Mouse (Mus musculus): ENCODE measurements at regions not wholly inside any gene's neighbourhood (a gene's known extent, or its start where the extent isn't known, plus 50 kb on each side); places are given as distances from the start of the nearest gene placed in this dataset.

- Histone ChIP-seq H3K36me3 (ENCODE audit: insufficient read depth, low read length) (no peaks in the 10 kb centered on the region), H3K9ac (replicated peaks; ENCODE audit: low read depth) (no peak overlapping the region), H3K4me3 (ENCODE audit: low read depth, low read length) (no peak overlapping the region), H3K4me1 (ENCODE audit: insufficient read depth, low read depth, low read length) (no peaks in the 10 kb centered on the region), H3K27me3 (replicated peaks; ENCODE audit: insufficient read depth, low read length) (no peaks in the 10 kb centered on the region), H3K4me2 (replicated peaks; ENCODE audit: low read depth, low read length) (no peak overlapping the region), H3K27ac (ENCODE audit: low read length) (no peak overlapping the region), H3K9me3 (ENCODE audit: low read length) (no peaks in the 10 kb centered on the region)
- TF ChIP-seq CTCF (IDR thresholded peaks at IDR 0.05): no peak
- no peak for TF ChIP-seq EP300 (IDR thresholded peaks at IDR 0.05)
- DNase-seq (ENCODE audit: low spot score) (peak; percentile 46), ATAC-seq (no peak)
- 17% methylated on average over 2 of the region's 2 CpGs for WGBS
These were observed 628.8 kb upstream of the Id2 start for GRCm38 (mm10) chr12:25725774-25726173.

DNA sequence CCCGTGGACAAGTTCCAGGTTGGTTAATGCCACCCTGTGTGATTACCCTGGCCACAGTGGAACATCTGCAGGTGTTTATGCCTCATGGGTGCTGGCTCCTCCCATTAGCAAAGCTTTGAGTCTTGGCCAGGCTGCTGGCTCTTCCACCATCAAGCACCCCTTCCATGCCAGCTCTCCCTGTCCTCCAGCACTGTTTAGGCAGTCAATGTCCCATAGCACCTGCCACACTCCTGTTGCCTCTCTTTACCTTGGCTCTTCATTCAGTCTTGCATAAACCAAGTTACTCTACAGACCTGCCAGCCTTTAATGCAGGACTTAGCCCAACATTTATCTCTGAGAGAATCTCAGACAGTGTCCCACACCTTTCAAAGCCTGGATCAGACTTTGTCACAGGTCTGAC lies 614.2 kb upstream of the Id2 start:
- no peak for DNase-seq (ENCODE audit: low spot score)
- no peaks in the 10 kb centered on the region for H3K27me3 ChIP-seq (replicated peaks; ENCODE audit: insufficient read depth, low read length)
- H3K4me1 ChIP-seq (ENCODE audit: insufficient read depth, low read depth, low read length): no peaks in the 10 kb centered on the region
- no peak overlapping the region for H3K4me2 ChIP-seq (replicated peaks; ENCODE audit: low read depth, low read length)
- no peak overlapping the region for H3K4me3 ChIP-seq (ENCODE audit: low read depth, low read length)
- WGBS: 93% methylated on average over 1 of the region's 1 CpGs
- H3K36me3 ChIP-seq (ENCODE audit: insufficient read depth, low read length): no peaks in the 10 kb centered on the region
- no peak for ATAC-seq
- H3K9ac ChIP-seq (replicated peaks; ENCODE audit: low read depth): no peak overlapping the region
- TF ChIP-seq CTCF (IDR thresholded peaks at IDR 0.05) (no peak), EP300 (IDR thresholded peaks at IDR 0.05) (no peak)
- no peak overlapping the region for H3K27ac ChIP-seq (ENCODE audit: low read length)
- no peaks in the 10 kb centered on the region for H3K9me3 ChIP-seq (ENCODE audit: low read length)

- Histone ChIP-seq H3K9ac (replicated peaks; ENCODE audit: low read depth) (no peak overlapping the region), H3K9me3 (ENCODE audit: low read length) (no peaks in the 10 kb centered on the region), H3K4me3 (ENCODE audit: low read depth, low read length) (no peak overlapping the region), H3K4me2 (replicated peaks; ENCODE audit: low read depth, low read length) (no peak overlapping the region), H3K36me3 (ENCODE audit: insufficient read depth, low read length) (no peaks in the 10 kb centered on the region), H3K4me1 (ENCODE audit: insufficient read depth, low read depth, low read length) (no peaks in the 10 kb centered on the region), H3K27ac (ENCODE audit: low read length) (no peak overlapping the region), H3K27me3 (replicated peaks; ENCODE audit: insufficient read depth, low read length) (no peaks in the 10 kb centered on the region)
- ATAC-seq (no peak), DNase-seq (ENCODE audit: low spot score) (no peak)
- WGBS: 15% methylated on average over 6 of the region's 6 CpGs
- no peak for TF ChIP-seq CTCF (IDR thresholded peaks at IDR 0.05)
- TF ChIP-seq EP300 (IDR thresholded peaks at IDR 0.05): no peak
These were observed 606.1 kb upstream of the Id2 start for GRCm38 (mm10) chr12:25703023-25703400.

GRCm38 (mm10) chr12:25702176-25703022 lies 605.5 kb upstream of the Id2 start:
- ATAC-seq (no peak), DNase-seq (ENCODE audit: low spot score) (no peak)
- no peaks in the 10 kb centered on the region for H3K4me1 ChIP-seq (ENCODE audit: insufficient read depth, low read depth, low read length)
- no peaks in the 10 kb centered on the region for H3K36me3 ChIP-seq (ENCODE audit: insufficient read depth, low read length)
- no peak overlapping the region for H3K27ac ChIP-seq (ENCODE audit: low read length)
- no peak overlapping the region for H3K4me3 ChIP-seq (ENCODE audit: low read depth, low read length)
- no peaks in the 10 kb centered on the region for H3K27me3 ChIP-seq (replicated peaks; ENCODE audit: insufficient read depth, low read length)
- H3K9ac ChIP-seq (replicated peaks; ENCODE audit: low read depth): no peak overlapping the region
- no peak for TF ChIP-seq CTCF (IDR thresholded peaks at IDR 0.05)
- no peak for TF ChIP-seq EP300 (IDR thresholded peaks at IDR 0.05)
- no peaks in the 10 kb centered on the region for H3K9me3 ChIP-seq (ENCODE audit: low read length)
- no peak overlapping the region; the same call in 1 of the 2 replicates for H3K4me2 ChIP-seq (replicated peaks; ENCODE audit: low read depth, low read length)
- 23% methylated on average over 21 of the region's 21 CpGs for WGBS

GRCm38 (mm10) chr12:25687063-25687462 lies 590.1 kb upstream of the Id2 start:
- H3K4me3 ChIP-seq (ENCODE audit: low read depth, low read length): no peak overlapping the region
- TF ChIP-seq CTCF (IDR thresholded peaks at IDR 0.05) (no peak), EP300 (IDR thresholded peaks at IDR 0.05) (no peak)
- H3K4me1 ChIP-seq (ENCODE audit: insufficient read depth, low read depth, low read length): no peaks in the 10 kb centered on the region
- no peak for ATAC-seq
- no peaks in the 10 kb centered on the region for H3K9me3 ChIP-seq (ENCODE audit: low read length)
- no peak overlapping the region for H3K9ac ChIP-seq (replicated peaks; ENCODE audit: low read depth)
- DNase-seq (ENCODE audit: low spot score): no peak
- no peak overlapping the region for H3K27ac ChIP-seq (ENCODE audit: low read length)
- H3K27me3 ChIP-seq (replicated peaks; ENCODE audit: insufficient read depth, low read length): no peaks in the 10 kb centered on the region
- no peak overlapping the region for H3K4me2 ChIP-seq (replicated peaks; ENCODE audit: low read depth, low read length)
- no peaks in the 10 kb centered on the region for H3K36me3 ChIP-seq (ENCODE audit: insufficient read depth, low read length)

- WGBS: 71% methylated on average over 11 of the region's 11 CpGs
- no peak for TF ChIP-seq EP300 (IDR thresholded peaks at IDR 0.05)
- no peak for TF ChIP-seq CTCF (IDR thresholded peaks at IDR 0.05)
- DNase-seq (ENCODE audit: low spot score) (no peak), ATAC-seq (no peak)
- Histone ChIP-seq H3K9ac (replicated peaks; ENCODE audit: low read depth) (no peak overlapping the region), H3K4me3 (ENCODE audit: low read depth, low read length) (no peak overlapping the region), H3K4me1 (ENCODE audit: insufficient read depth, low read depth, low read length) (no peaks in the 10 kb centered on the region), H3K4me2 (replicated peaks; ENCODE audit: low read depth, low read length) (no peak overlapping the region), H3K9me3 (ENCODE audit: low read length) (no peaks in the 10 kb centered on the region), H3K27me3 (replicated peaks; ENCODE audit: insufficient read depth, low read length) (no peaks in the 10 kb centered on the region), H3K36me3 (ENCODE audit: insufficient read depth, low read length) (no peaks in the 10 kb centered on the region), H3K27ac (ENCODE audit: low read length) (no peak overlapping the region)
These were observed 579.7 kb upstream of the Id2 start for GRCm38 (mm10) chr12:25676631-25677030.

All from lung, postnatal 0 days (tissue).